Mouse (Mus musculus) limb, embryonic 10.5 days (tissue): Measurements from ENCODE around the gene Tfpi2. TPM values are rescaled to one million over a fixed set of nuclear protein-coding genes. Genes with fewer than 3 reads are reported as not detected.

ENCODE experiments used
- DNase-seq: peaks from one replicate; pipeline ENCODE4 v3.0.0-alpha.2; 2017; ENCODE audit warnings: low spot score
- H3K27ac ChIP-seq: fragments of 300-500 bp; sonication (generic); 2 replicates; pipeline ENCODE4 v1.5.1; 2016; ENCODE audit warnings: mild to moderate bottlenecking
- H3K27me3 ChIP-seq: fragments of 300-500 bp; sonication (generic); 2 replicates; pipeline ENCODE4 v1.6.1; 2016; ENCODE audit warnings: low read depth, mild to moderate bottlenecking; ENCODE audit not compliant: poor library complexity, severe bottlenecking
- H3K36me3 ChIP-seq: fragments of 300-500 bp; sonication (generic); 2 replicates; pipeline ENCODE4 v1.6.1; 2016; ENCODE audit warnings: mild to moderate bottlenecking, moderate library complexity
- H3K4me1 ChIP-seq: fragments of 300-500 bp; sonication (generic); 2 replicates; pipeline ENCODE4 v1.6.1; 2016
- H3K4me3 ChIP-seq: fragments of 300-500 bp; sonication (generic); 2 replicates; pipeline ENCODE4 v1.5.1; 2016; ENCODE audit warnings: mild to moderate bottlenecking, moderate library complexity
- H3K9me3 ChIP-seq: fragments of 300-500 bp; sonication (generic); replicated peaks from 2 replicates; pipeline ENCODE4 v1.6.1; 2016; ENCODE audit warnings: mild to moderate bottlenecking
- WGBS: fragments of 180-500 bp; shearing (Covaris S2); methylation state at CpG from one replicate; pipeline ENCODE4 v1.1.7; 2016; 5-methylcytosine and 5-hydroxymethylcytosine counted together
- polyA plus RNA-seq: library from polyadenylated mRNA; unstranded; fragments of >200 nt; fragmentation: Nextera tagmentation; extraction: Ambion mirVana; gene quantifications from 2 replicates; pipeline ENCODE4 v1.2.1, GENCODE M21; 2016

Gene Tfpi2
- 0.41 and 0.90 TPM in 2 replicates for polyA plus RNA-seq

DNA sequence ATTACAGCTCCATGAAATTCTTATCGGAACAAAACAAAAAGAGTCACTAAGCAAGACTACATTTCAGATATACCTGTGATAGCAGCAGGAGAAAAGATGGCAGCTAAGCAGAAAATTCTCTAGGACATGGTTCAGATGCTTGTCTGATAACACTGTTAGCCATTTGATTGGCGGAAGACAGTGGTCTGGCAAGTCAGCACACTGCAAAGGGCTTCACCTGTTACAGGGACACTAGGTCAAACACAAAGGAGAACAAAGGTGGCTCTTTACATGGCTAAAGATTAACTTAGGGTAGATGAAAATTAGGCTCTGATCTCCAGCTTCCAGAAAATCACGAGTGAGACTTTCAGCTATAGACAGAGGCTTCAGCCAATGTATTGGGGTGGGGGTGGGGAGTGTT, at the start of gene Tfpi2:
TSS of gene Tfpi2 (minus strand) at position 170 of the 400 bp plus-strand sequence.
- H3K36me3 ChIP-seq, result no peaks in the 10 kb centered on the region
- no peak within 1 kb of the TSS for H3K4me3 ChIP-seq
- no peaks in the 10 kb centered on the region for H3K4me1 ChIP-seq
- H3K27ac ChIP-seq, result no peak within 1 kb of the TSS
- H3K27me3 ChIP-seq, result no peaks in the 10 kb centered on the region
- DNase-seq, result no peak
- H3K9me3 ChIP-seq, result no peaks in the 10 kb centered on the region
- WGBS, result 87% methylated on average over 3 of the region's 3 CpGs

DNA sequence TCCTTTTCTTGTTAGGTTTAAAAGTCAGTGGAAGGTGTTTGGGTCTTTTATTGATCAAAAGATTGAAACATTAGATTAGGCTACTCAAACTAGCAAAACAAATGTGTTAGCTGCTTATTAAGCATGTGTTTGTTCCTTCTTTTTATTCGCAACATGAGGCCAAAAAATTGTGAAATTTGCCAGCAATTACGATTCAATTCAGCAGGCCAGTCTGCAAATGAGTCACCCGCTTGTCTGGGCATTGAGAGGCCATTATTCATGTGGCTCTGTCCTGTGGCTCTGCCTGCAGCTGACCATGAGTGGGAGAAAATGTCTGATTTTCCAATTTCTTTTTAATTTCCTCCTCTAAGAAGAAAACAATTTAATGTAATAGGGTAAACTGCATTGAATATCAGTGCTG, 42.2 kb upstream of the Tfpi2 start:
- Histone ChIP-seq H3K36me3 (no peaks in the 10 kb centered on the region), H3K27me3 (no peaks in the 10 kb centered on the region), H3K9me3 (no peaks in the 10 kb centered on the region), H3K27ac (no peak overlapping the region), H3K4me3 (no peak overlapping the region), H3K4me1 (no peaks in the 10 kb centered on the region)
- DNase-seq, result no peak
- WGBS, result 81% methylated on average over 3 of the region's 3 CpGs

DNA sequence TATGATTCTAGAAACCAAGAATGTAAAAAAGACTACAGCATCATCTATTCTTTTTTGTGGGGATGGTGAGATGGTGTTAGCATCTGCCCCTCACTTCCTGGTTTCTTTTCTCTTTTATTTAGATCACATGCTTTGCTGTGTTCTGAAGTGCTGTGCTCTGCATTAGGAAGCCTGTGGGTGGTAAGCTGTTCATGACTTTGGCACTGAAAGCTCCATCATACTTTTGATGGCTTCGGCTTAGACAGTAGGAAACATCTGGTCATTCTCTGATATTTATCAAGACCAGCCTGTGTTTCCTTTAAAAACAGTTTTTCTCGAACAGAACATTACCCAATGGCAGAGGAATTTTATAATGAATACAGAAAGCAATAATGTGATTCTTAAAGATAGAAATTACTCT, 37.6 kb upstream of the Tfpi2 start:
- no peaks in the 10 kb centered on the region for H3K4me1 ChIP-seq
- no peak for DNase-seq
- H3K27ac ChIP-seq, result no peak overlapping the region
- H3K27me3 ChIP-seq, result no peaks in the 10 kb centered on the region
- no peaks in the 10 kb centered on the region for H3K9me3 ChIP-seq
- H3K4me3 ChIP-seq, result no peak overlapping the region
- no peaks in the 10 kb centered on the region for H3K36me3 ChIP-seq
- 70% methylated on average over 2 of the region's 2 CpGs for WGBS

DNA sequence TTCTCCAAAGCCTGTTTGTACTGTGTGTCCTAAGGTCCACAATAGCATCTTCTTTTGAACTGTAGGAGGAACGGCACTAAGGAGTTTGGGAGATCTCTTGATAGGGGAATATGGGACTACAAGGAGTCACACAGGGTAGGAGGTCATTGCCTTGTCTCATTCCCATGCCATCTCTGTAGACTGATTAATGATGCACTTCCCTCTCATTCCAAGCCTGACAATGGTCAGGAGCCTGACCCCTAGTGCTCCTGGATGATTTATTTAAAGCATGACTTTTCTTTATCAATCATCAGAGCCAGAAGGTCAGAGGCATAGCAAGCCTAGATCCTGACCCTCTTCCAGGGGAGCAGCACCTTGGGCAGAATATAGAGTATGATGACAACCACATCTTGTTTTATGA, 33.9 kb upstream of the Tfpi2 start:
- WGBS, result 58% methylated on average over 1 of the region's 1 CpGs
- no peak for DNase-seq
- Histone ChIP-seq H3K9me3 (no peaks in the 10 kb centered on the region), H3K4me3 (no peak overlapping the region), H3K4me1 (no peaks in the 10 kb centered on the region), H3K27ac (no peak overlapping the region), H3K27me3 (no peaks in the 10 kb centered on the region), H3K36me3 (no peaks in the 10 kb centered on the region)

DNA sequence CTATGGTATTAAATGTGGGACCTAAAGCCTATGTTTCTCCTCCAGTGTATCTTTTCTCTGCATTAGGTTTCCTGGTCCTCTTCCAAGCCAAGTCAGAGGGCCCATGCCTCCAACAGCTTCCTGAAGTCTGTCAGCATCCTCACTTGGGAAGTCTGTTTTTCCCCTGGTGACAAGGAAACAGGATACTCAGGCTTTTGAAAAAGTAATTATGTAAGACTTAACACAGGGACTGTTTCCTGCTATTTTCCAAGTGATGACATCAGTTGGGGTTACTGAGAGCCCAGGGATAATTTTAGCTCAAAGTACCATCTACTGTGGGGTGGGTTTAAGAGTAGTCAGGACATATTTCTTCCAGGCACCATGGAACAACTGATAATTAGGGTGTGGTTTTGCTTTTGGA, 20.8 kb upstream of the Tfpi2 start:
- Histone ChIP-seq H3K4me3 (no peak overlapping the region), H3K9me3 (no peaks in the 10 kb centered on the region), H3K4me1 (0 out of 2 replicates have a peak, but pooled peaks cover 5% of the 10 kb centered on the region), H3K27me3 (no peaks in the 10 kb centered on the region), H3K36me3 (no peaks in the 10 kb centered on the region), H3K27ac (no peak overlapping the region)
- DNase-seq, result no peak

DNA sequence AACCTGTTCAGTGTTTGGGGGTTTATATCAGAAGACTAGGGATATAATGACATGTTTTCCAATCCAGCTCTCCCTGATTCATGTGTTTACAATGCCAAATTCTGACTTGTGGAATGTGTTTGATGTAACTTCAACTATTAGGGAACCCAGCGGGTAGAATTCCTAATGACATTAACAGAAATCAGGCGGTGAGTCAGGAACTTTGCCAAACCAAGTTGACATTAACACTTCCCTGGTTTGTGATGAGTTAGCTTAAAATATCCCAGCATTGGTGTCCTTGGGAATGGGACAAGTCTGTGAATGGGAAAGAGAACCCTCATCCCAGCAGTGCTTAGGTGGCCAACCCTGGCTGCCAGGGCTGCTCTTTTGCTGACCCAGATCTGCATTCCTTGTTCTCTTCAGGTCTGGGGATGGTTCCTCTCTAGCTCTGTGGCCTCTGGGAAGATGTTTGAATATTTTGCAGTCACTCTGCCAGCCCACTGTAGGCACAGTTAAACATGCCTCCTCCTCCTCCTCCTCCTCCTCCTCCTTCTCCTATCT, 19.9 kb upstream of the Tfpi2 start:
- no peak overlapping the region for H3K27ac ChIP-seq
- peaks cover 13% of the 10 kb centered on the region for H3K4me1 ChIP-seq
- H3K27me3 ChIP-seq, result no peaks in the 10 kb centered on the region
- no peak overlapping the region for H3K4me3 ChIP-seq
- no peak for DNase-seq
- no peaks in the 10 kb centered on the region for H3K36me3 ChIP-seq
- 79% methylated on average over 2 of the region's 2 CpGs for WGBS
- no peaks in the 10 kb centered on the region for H3K9me3 ChIP-seq

DNA sequence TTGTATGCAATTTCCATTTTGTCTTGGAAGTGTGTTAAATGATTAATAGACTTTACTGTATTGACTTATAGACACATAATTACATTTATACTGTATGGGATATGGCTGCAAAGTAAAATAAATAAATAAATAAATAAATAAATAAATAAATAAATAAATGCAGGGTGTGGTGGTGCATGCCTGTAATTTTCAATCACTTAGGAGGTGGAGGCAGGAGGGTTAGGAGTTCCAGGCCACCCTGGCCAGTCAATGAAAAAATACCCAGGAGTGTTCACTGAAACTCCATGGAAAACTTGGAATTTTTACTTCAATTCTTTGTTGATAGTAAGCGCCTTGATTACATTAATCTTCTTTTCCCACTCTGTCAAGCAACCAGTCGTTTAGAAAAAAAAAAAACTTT, 16.1 kb upstream of the Tfpi2 start:
- 91% methylated on average over 2 of the region's 2 CpGs for WGBS
- no peak overlapping the region; the same call in 1 of the 2 replicates for H3K27ac ChIP-seq
- peak overlapping the region; percentile 56 for H3K4me3 ChIP-seq
- H3K9me3 ChIP-seq, result no peaks in the 10 kb centered on the region
- H3K36me3 ChIP-seq, result no peaks in the 10 kb centered on the region
- peaks cover 21% of the 10 kb centered on the region for H3K4me1 ChIP-seq
- no peak for DNase-seq
- H3K27me3 ChIP-seq, result no peaks in the 10 kb centered on the region

DNA sequence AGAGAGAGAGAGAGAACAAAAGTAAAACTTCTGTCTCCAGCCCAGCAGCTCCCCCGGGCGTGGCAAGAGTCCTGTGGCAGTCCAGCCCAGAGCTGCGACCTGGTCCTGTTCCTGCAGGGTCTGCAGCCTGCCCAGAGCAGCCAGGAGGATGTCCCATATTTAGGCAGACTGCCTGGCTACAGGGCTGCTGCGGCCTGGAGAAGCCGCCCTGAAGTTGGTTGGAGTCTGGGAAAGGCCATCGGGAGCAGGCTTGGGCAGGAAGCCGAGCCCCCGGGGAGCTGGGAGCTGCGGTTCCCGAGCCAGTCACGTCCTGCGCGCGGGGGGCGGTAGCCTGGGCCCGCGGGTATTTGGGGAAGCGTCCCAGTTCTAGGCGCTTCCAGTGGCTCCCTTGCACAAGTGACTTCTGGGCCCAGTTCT, 15.2 kb upstream of the Tfpi2 start, which contains the start of gene Gng11:
TSS of gene Gng11 (plus strand) at position 15 of the 417 bp plus-strand sequence.
- Histone ChIP-seq H3K4me3 (peak within 1 kb of the TSS; percentile 56), H3K27me3 (no peaks in the 10 kb centered on the region), H3K4me1 (peaks cover 21% of the 10 kb centered on the region), H3K27ac (peak within 1 kb of the TSS; percentile 92), H3K36me3 (no peaks in the 10 kb centered on the region), H3K9me3 (no peaks in the 10 kb centered on the region)
- 2% methylated on average over 19 of the region's 19 CpGs for WGBS
- DNase-seq, result peak; percentile 73

DNA sequence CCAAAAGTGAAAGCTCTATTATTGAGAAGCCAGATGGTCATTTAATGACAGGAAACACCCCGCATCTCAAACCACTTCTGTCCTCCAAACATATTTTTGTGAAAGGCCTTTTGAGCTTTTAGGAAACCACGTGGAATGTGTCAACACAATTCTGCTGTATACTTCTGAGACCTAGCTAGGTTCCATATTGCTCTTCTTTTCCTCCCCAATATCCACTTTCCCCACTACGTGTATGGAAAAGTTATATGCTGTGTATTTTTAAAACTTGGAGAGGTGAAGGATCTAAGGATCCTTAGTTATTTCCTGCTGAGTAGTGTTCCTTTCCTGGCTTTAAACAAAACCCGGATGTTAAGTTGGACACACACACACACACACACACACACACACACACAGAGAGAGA, 14.7 kb upstream of the Tfpi2 start:
- Histone ChIP-seq H3K27me3 (no peaks in the 10 kb centered on the region), H3K4me3 (peak overlapping the region; percentile 56), H3K4me1 (peaks cover 19% of the 10 kb centered on the region), H3K36me3 (no peaks in the 10 kb centered on the region), H3K27ac (peak overlapping the region; percentile 92), H3K9me3 (no peaks in the 10 kb centered on the region)
- WGBS, result 66% methylated on average over 4 of the region's 4 CpGs
- no peak for DNase-seq

DNA sequence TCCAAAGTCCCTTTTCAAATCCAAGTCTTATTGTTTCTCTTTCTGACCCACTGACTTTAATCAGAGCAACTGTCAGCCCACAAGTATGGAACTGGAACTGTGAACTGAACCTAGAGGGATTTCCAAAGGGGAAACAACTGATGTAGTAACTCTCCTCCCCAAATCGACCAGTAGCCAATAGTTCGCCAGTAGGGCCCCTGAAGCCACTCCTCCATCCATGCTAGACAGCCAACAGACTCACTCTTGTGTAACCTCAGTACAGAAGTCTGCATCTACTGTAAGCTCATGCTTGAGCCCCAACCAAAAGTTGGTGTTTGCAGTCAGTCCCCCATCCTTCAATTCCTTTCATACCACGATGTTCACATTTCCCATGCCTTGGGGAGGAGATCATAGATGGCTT, 12.0 kb upstream of the Tfpi2 start:
- WGBS, result 76% methylated on average over 3 of the region's 3 CpGs

DNA sequence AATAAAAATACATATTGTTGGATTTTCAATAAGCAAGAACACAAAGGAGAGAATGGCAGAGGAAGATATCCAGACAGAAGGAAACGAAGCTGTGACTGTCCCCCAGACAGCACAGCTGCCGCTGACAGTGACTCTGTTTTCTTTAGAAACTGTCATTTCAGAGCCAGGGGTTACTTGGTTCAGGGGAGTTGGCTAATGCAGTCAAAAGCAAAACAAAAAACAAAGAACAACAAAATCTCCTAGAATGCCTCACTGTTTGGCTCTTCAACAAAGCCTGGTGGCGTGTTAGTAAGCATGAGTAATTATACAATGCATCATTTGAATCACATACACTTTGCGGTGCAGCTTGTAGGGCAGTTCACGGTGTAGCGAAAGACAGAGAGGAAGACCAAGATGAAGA, 10.6 kb upstream of the Tfpi2 start:
- Histone ChIP-seq H3K27me3 (no peaks in the 10 kb centered on the region), H3K36me3 (no peaks in the 10 kb centered on the region), H3K4me3 (no peak overlapping the region), H3K4me1 (peaks cover 15% of the 10 kb centered on the region), H3K27ac (no peak overlapping the region), H3K9me3 (no peaks in the 10 kb centered on the region)
- WGBS, result 82% methylated on average over 6 of the region's 6 CpGs
- DNase-seq, result no peak

More for the DNA sequence above, 12.0 kb upstream of the Tfpi2 start:
- Histone ChIP-seq H3K36me3 (no peaks in the 10 kb centered on the region), H3K27ac (no peak overlapping the region), H3K4me1 (peaks cover 19% of the 10 kb centered on the region), H3K27me3 (no peaks in the 10 kb centered on the region), H3K4me3 (no peak overlapping the region), H3K9me3 (no peaks in the 10 kb centered on the region)
- no peak for DNase-seq

DNA sequence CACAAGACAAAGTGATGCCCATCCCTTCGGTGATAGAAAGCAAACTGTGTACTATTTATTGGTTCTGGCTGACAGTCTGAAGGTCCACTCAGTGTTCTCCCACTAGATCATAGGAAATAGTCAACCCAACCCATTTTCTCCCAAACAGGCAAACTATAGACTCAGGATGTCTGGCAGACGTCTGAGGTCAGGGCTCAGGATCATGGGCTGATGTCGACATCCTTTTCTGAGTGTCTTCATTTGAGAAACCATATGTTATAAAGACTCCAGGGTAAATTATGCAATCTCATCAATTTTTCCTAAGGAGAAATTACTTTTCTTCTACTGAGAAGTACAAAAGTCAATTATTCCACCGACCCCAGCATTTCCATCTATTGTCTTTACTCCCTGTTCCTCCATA, 9.4 kb upstream of the Tfpi2 start:
- no peak for DNase-seq
- H3K27me3 ChIP-seq, result no peaks in the 10 kb centered on the region
- WGBS, result 77% methylated on average over 4 of the region's 4 CpGs

DNA sequence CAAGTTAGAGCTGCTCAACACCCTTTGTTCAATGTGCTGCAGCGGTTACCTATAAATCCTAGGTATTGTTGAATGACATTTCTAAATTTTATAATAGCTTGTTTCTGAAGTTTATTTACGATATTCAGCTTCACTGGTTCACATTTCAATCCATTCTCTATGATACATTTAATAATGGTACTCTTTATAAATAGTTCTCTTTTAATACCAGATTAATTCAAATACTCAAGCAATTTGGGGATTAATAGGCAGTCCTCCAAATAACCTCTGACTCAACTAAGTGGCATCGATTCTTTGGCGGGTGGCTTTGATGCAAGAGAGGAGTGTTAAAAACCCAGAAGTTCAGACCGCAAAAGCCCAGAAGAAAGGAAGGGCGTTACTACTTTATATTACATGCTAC, 4.8 kb upstream of the Tfpi2 start, which contains the start of gene Gngt1:
TSS of gene Gngt1 (plus strand) at position 301 of the 400 bp plus-strand sequence.
- 92% methylated on average over 6 of the region's 6 CpGs for WGBS
- Histone ChIP-seq H3K27me3 (no peaks in the 10 kb centered on the region), H3K4me1 (peaks cover 5% of the 10 kb centered on the region; the same call in 1 of the 2 replicates), H3K36me3 (no peaks in the 10 kb centered on the region), H3K4me3 (no peak within 1 kb of the TSS), H3K27ac (no peak within 1 kb of the TSS), H3K9me3 (no peaks in the 10 kb centered on the region)
- DNase-seq, result no peak

More for the DNA sequence above, 9.4 kb upstream of the Tfpi2 start:
- Histone ChIP-seq H3K4me1 (peaks cover 9% of the 10 kb centered on the region), H3K36me3 (no peaks in the 10 kb centered on the region), H3K4me3 (no peak overlapping the region), H3K27ac (no peak overlapping the region), H3K9me3 (no peaks in the 10 kb centered on the region)
